ENCODE assay signal across 8 mouse cellular contexts in genomic region chr3:85195068-85195481, GRCm38 (mm10).
DNase-seq lines count a peak whose midpoint lies in the region; ATAC-seq and TF ChIP-seq lines count a peak whose summit lies in the region.

No protein-coding gene starts in this region.

- H3K27me3 ChIP-seq in CH12.LX (replicated peaks): no peaks in the 10 kb centered on the region
- no peaks in the 10 kb centered on the region for H3K27me3 ChIP-seq in hindbrain, embryonic 15.5 days
- no peaks in the 10 kb centered on the region for H3K27me3 ChIP-seq in liver, embryonic 14.5 days (ENCODE audit: control insufficient read depth, insufficient read depth, low read length)
- H3K27me3 ChIP-seq in midbrain, embryonic 13.5 days: no peaks in the 10 kb centered on the region

- H3K4me3 ChIP-seq in CH12.LX (replicated peaks in 1 of 3; ENCODE audit: low read depth in 2 of 3, low read length in 2 of 3, poor library complexity in 1 of 3): peak overlapping the region; percentile 54 to 93 (median 82)
- no peak overlapping the region for H3K4me3 ChIP-seq in hindbrain, embryonic 15.5 days
- H3K4me3 ChIP-seq in liver, embryonic 14.5 days (ENCODE audit: insufficient read depth in 1 of 2, low read depth in 2 of 2, low read length in 2 of 2): peak overlapping the region; percentile 27 to 60
- H3K4me3 ChIP-seq in midbrain, embryonic 13.5 days (replicated peaks): no peak overlapping the region

- H3K9ac ChIP-seq in CH12.LX (ENCODE audit: insufficient read depth, low read depth): peak overlapping the region; percentile 99
- H3K9ac ChIP-seq in hindbrain, embryonic 15.5 days: no peak overlapping the region
- H3K9ac ChIP-seq in liver, embryonic 14.5 days (replicated peaks): no peak overlapping the region
- H3K9ac ChIP-seq in midbrain, embryonic 13.5 days (replicated peaks): no peak overlapping the region

- TF ChIP-seq CTCF in CH12.LX (conservative IDR thresholded peaks at IDR 0.05 in 1 of 2, IDR thresholded peaks at IDR 0.05 in 1 of 2; ENCODE audit: low read depth in 2 of 2, low read length in 2 of 2): no peak
- TF ChIP-seq CTCF in liver, embryonic 14.5 days (IDR thresholded peaks at IDR 0.05; ENCODE audit: low read depth): no peak

- TF ChIP-seq EP300 in CH12.LX (IDR thresholded peaks at IDR 0.05; ENCODE audit: low read length): no peak; the same call in 1 of the 2 replicates
- TF ChIP-seq EP300 in liver, embryonic 14.5 days (IDR thresholded peaks at IDR 0.05; ENCODE audit: low read depth): no peak

- peaks cover 4% of the 10 kb centered on the region for H3K79me2 ChIP-seq in CH12.LX (replicated peaks; ENCODE audit: control insufficient read depth, extremely low read depth, insufficient read depth, poor library complexity, severe bottlenecking)

- no peak overlapping the region for H3K4me2 ChIP-seq in CH12.LX (ENCODE audit: insufficient read depth, low read depth, poor library complexity, severe bottlenecking)
- peak overlapping the region; percentile 12; the same call in 1 of the 2 replicates for H3K4me2 ChIP-seq in hindbrain, embryonic 15.5 days
- H3K4me2 ChIP-seq in liver, embryonic 14.5 days (ENCODE audit: low read depth): peak overlapping the region; percentile 25
- H3K4me2 ChIP-seq in midbrain, embryonic 13.5 days (replicated peaks): no peak overlapping the region

- TF ChIP-seq RAD21 in CH12.LX (IDR thresholded peaks at IDR 0.05; ENCODE audit: low read depth, low read length): no peak; the same call in 1 of the 2 replicates

- H3K9me3 ChIP-seq in CH12.LX (replicated peaks; ENCODE audit: low read length): no peaks in the 10 kb centered on the region
- no peaks in the 10 kb centered on the region for H3K9me3 ChIP-seq in hindbrain, embryonic 15.5 days
- no peaks in the 10 kb centered on the region for H3K9me3 ChIP-seq in liver, embryonic 14.5 days (ENCODE audit: control insufficient read depth, low read length)
- H3K9me3 ChIP-seq in midbrain, embryonic 13.5 days: no peaks in the 10 kb centered on the region

- 72% methylated on average over 8 of the region's 8 CpGs for WGBS in hindbrain, embryonic 15.5 days
- 17% methylated on average over 8 of the region's 8 CpGs for WGBS in liver, embryonic 14.5 days (ENCODE audit: insufficient replicate concordance)
- 69% methylated on average over 8 of the region's 8 CpGs for WGBS in midbrain, embryonic 13.5 days

- peak; percentile 95 for TF ChIP-seq POLR2A in CH12.LX (IDR thresholded peaks at IDR 0.05; ENCODE audit: low read depth, low read length)

- peak overlapping the region; percentile 62 for H3K27ac ChIP-seq in CH12.LX (ENCODE audit: insufficient read depth, low read depth)
- no peak overlapping the region for H3K27ac ChIP-seq in hindbrain, embryonic 15.5 days (replicated peaks)
- H3K27ac ChIP-seq in liver, embryonic 14.5 days: no peak overlapping the region
- H3K27ac ChIP-seq in midbrain, embryonic 13.5 days: no peak overlapping the region

- DNase-seq in CH12.LX (ENCODE audit: extremely low read depth): peak; percentile 81
- DNase-seq in brain, adult 2 months (ENCODE audit: low read depth, low spot score): peak; percentile 27
- DNase-seq in liver, embryonic 14.5 days (ENCODE audit: low read depth in 3 of 3, low spot score in 3 of 3): peak in 2 of 3 experiments; percentile 20
- peak; percentile 68 to 69 for DNase-seq in spleen, postnatal 36 days (ENCODE audit: low spot score in 2 of 2)
- DNase-seq in ovary, postnatal 10 days (ENCODE audit: low spot score): no peak
- DNase-seq in cerebellum, adult 18-20 months: no peak

- dilution Hi-C loops in CH12.LX (cut with MboI; ENCODE audit: extremely low pct_ligation_motif_present, extremely low pct_unique_long_range_greater_than_20kb, low sequenced_read_pairs): no loop called here

- in situ Hi-C loops in CH12.LX (cut with MboI; ENCODE audit: low pct_ligation_motif_present, low pct_unique_long_range_greater_than_20kb, low sequenced_read_pairs): no loop called here

- H3K4me1 ChIP-seq in CH12.LX (ENCODE audit: control insufficient read depth in 1 of 2, insufficient read depth in 2 of 2): peaks cover 2 to 21% of the 10 kb centered on the region in 2 experiments; a peak in 3 of 4 replicates
- H3K4me1 ChIP-seq in hindbrain, embryonic 15.5 days (replicated peaks): no peaks in the 10 kb centered on the region
- H3K4me1 ChIP-seq in liver, embryonic 14.5 days (replicated peaks; ENCODE audit: control insufficient read depth in 2 of 2, insufficient read depth in 2 of 2, low read length in 1 of 2): no peaks in the 10 kb centered on the region
- H3K4me1 ChIP-seq in midbrain, embryonic 13.5 days (replicated peaks): no peaks in the 10 kb centered on the region

- H3K36me3 ChIP-seq in CH12.LX (replicated peaks in 1 of 2; ENCODE audit: control insufficient read depth in 1 of 2, insufficient read depth in 1 of 2, low read length in 1 of 2): peaks cover 0 to 25% of the 10 kb centered on the region in 2 experiments
- no peaks in the 10 kb centered on the region for H3K36me3 ChIP-seq in hindbrain, embryonic 15.5 days
- no peaks in the 10 kb centered on the region for H3K36me3 ChIP-seq in liver, embryonic 14.5 days (replicated peaks; ENCODE audit: control insufficient read depth, insufficient read depth, low read depth)
- H3K36me3 ChIP-seq in midbrain, embryonic 13.5 days: no peaks in the 10 kb centered on the region

- no peak for ATAC-seq in hindbrain, embryonic 15.5 days (ENCODE audit: low FRiP score, low read depth)
- ATAC-seq in liver, embryonic 14.5 days (ENCODE audit: insufficient read depth): peak; percentile 52; the same call in 1 of the 2 replicates
- no peak for ATAC-seq in midbrain, embryonic 13.5 days

TF ChIP-seq in CH12.LX, 34 proteins besides CTCF, POLR2A, EP300 and RAD21:
- TF ChIP-seq IRF4 (IDR thresholded peaks at IDR 0.05; ENCODE audit: low read depth, low read length) (peak; percentile 65; the same call in 1 of the 2 replicates), USF1 (IDR thresholded peaks at IDR 0.05; ENCODE audit: low read depth, low read length) (no peak; the same call in 1 of the 2 replicates), KAT2A (IDR thresholded peaks at IDR 0.05; ENCODE audit: insufficient replicate concordance, low read length) (peak; percentile 81; the same call in 1 of the 2 replicates), SMC3 (IDR thresholded peaks at IDR 0.05; ENCODE audit: low read depth, low read length) (no peak), BHLHE40 (IDR thresholded peaks at IDR 0.05; ENCODE audit: low read depth, low read length) (peak; percentile 49), E2F4 (IDR thresholded peaks at IDR 0.05; ENCODE audit: insufficient replicate concordance, low read depth, low read length) (no peak), MAX (IDR thresholded peaks at IDR 0.05; ENCODE audit: low read length) (peak; percentile 84), SIN3A (IDR thresholded peaks at IDR 0.05; ENCODE audit: low read length) (peak; percentile 98), ETS1 (conservative IDR thresholded peaks at IDR 0.05; ENCODE audit: low read depth, low read length) (peak; percentile 35; the same call in 1 of the 2 replicates), MEF2A (IDR thresholded peaks at IDR 0.05; ENCODE audit: borderline replicate concordance, low read depth, low read length) (peak; percentile 62; the same call in 1 of the 2 replicates), CHD1 (IDR thresholded peaks at IDR 0.05; ENCODE audit: low read depth, low read length) (no peak), ZKSCAN1 (IDR thresholded peaks at IDR 0.05; ENCODE audit: borderline replicate concordance, low read depth, low read length) (no peak), USF2 (conservative IDR thresholded peaks at IDR 0.05; ENCODE audit: low read depth, low read length) (no peak), MYC (IDR thresholded peaks at IDR 0.05; ENCODE audit: low read depth, low read length) (peak; percentile 86), TBP (conservative IDR thresholded peaks at IDR 0.05; ENCODE audit: low read depth, low read length) (peak; percentile 95), ZC3H11A (IDR thresholded peaks at IDR 0.05; ENCODE audit: low read depth, low read length) (no peak), PAX5 (IDR thresholded peaks at IDR 0.05; ENCODE audit: low read length) (no peak), MAFK (IDR thresholded peaks at IDR 0.05; ENCODE audit: insufficient replicate concordance, low read length) (no peak), NELFE (IDR thresholded peaks at IDR 0.05; ENCODE audit: low read depth, low read length) (peak; percentile 97), CHD2 (IDR thresholded peaks at IDR 0.05; ENCODE audit: low read length) (no peak), TCF12 (IDR thresholded peaks at IDR 0.05; ENCODE audit: low read depth, low read length) (peak; percentile 90), NRF1 (IDR thresholded peaks at IDR 0.05; ENCODE audit: low read depth, low read length) (no peak), GABPA (IDR thresholded peaks at IDR 0.05; ENCODE audit: insufficient replicate concordance, low read depth, low read length) (peak; percentile 27; the same call in 1 of the 2 replicates), MXI1 (IDR thresholded peaks at IDR 0.05; ENCODE audit: low read depth, low read length) (peak; percentile 84), HCFC1 (IDR thresholded peaks at IDR 0.05; ENCODE audit: low read depth, low read length) (peak; percentile 89), POLR2AphosphoS2 (IDR thresholded peaks at IDR 0.05; ENCODE audit: low read depth, low read length) (peak; percentile 95), MAZ (IDR thresholded peaks at IDR 0.05; ENCODE audit: low read depth, low read length) (no peak), JUN (IDR thresholded peaks at IDR 0.05; ENCODE audit: insufficient read depth, low read depth, low read length) (no peak), JUND (conservative IDR thresholded peaks at IDR 0.05; ENCODE audit: low read depth, low read length) (0 out of 2 replicates have a peak, but pooled peaks have one; percentile 32), RCOR1 (conservative IDR thresholded peaks at IDR 0.05; ENCODE audit: low read depth, low read length) (no peak), ELF1 (IDR thresholded peaks at IDR 0.05; ENCODE audit: low read depth, low read length) (peak; percentile 84), ZMIZ1 (IDR thresholded peaks at IDR 0.05; ENCODE audit: low read depth, low read length) (peak; percentile 90), ZNF384 (IDR thresholded peaks at IDR 0.05; ENCODE audit: low read depth, low read length) (peak; percentile 30; the same call in 1 of the 2 replicates), UBTF (IDR thresholded peaks at IDR 0.05; ENCODE audit: low read depth, low read length) (no peak)

Comparison
In these comparisons a context has a peak if more than half of its experiments do, and no peak if none do; other contexts are left out.
1. DNase-seq: peak in CH12.LX (single experiment), brain, adult 2 months (single experiment), liver, embryonic 14.5 days (2 of 3) and spleen, postnatal 36 days (2 of 2); none in ovary, postnatal 10 days (single experiment) and cerebellum, adult 18-20 months (0 of 2).
2. H3K4me2 ChIP-seq: peak in hindbrain, embryonic 15.5 days (single experiment) and liver, embryonic 14.5 days (single experiment); none in CH12.LX (single experiment) and midbrain, embryonic 13.5 days (single experiment).
3. H3K4me3 ChIP-seq: peak in CH12.LX (3 of 3) and liver, embryonic 14.5 days (2 of 2); none in hindbrain, embryonic 15.5 days (single experiment) and midbrain, embryonic 13.5 days (single experiment).